Mouse (Mus musculus) heart, postnatal 0 days (tissue): ENCODE data around the gene C330007P06Rik. TPM values are rescaled to one million over a fixed set of nuclear protein-coding genes. Genes with fewer than 3 reads are reported as not detected.

ENCODE experiments used
- ATAC-seq: fragments of 200-750 bp; cut with Nextera tagmentation; 2 replicates; pipeline ENCODE4 v1.8.0; 2017; ENCODE audit warnings: low read depth, moderate number of reproducible peaks, moderate library complexity; ENCODE audit not compliant: insufficient read depth
- DNase-seq: peaks from one replicate; pipeline ENCODE4 v3.0.0-alpha.2; 2016; ENCODE audit warnings: low spot score
- H3K27ac ChIP-seq: fragments of 300-500 bp; sonication (generic); 2 replicates; pipeline ENCODE4 v1.5.1; 2014; ENCODE audit warnings: low read depth, mild to moderate bottlenecking
- H3K27me3 ChIP-seq: fragments of 300-500 bp; sonication (generic); 2 replicates; pipeline ENCODE4 v1.6.1; 2014; ENCODE audit warnings: low read length, mixed read lengths; ENCODE audit not compliant: control insufficient read depth, insufficient read depth
- H3K36me3 ChIP-seq: fragments of 300-500 bp; sonication (generic); replicated peaks from 2 replicates; pipeline ENCODE4 v1.6.1; 2014; ENCODE audit warnings: low read length, mixed read lengths; ENCODE audit not compliant: control insufficient read depth, insufficient read depth
- H3K4me1 ChIP-seq: fragments of 300-500 bp; sonication (generic); 2 replicates; pipeline ENCODE4 v1.6.1; 2014; ENCODE audit warnings: antibody characterized with exemption; ENCODE audit not compliant: control insufficient read depth, insufficient read depth
- H3K4me2 ChIP-seq: fragments of 300-500 bp; sonication (generic); 2 replicates; pipeline ENCODE4 v1.6.1; 2014; ENCODE audit warnings: low read depth, mild to moderate bottlenecking, low read length, moderate library complexity
- H3K4me3 ChIP-seq: fragments of 300-500 bp; sonication (generic); 2 replicates; pipeline ENCODE4 v1.5.1; 2014; ENCODE audit warnings: low read depth, low read length
- H3K9ac ChIP-seq: fragments of 300-500 bp; sonication (generic); replicated peaks from 2 replicates; pipeline ENCODE4 v1.6.1; 2014; ENCODE audit warnings: low read depth, low read length, mixed read lengths
- H3K9me3 ChIP-seq: fragments of 300-500 bp; sonication (generic); replicated peaks from 2 replicates; pipeline ENCODE4 v1.6.1; 2016; ENCODE audit warnings: low read length; ENCODE audit not compliant: control insufficient read depth
- CTCF ChIP-seq: IDR thresholded peaks from 2 replicates; pipeline ENCODE4 v1.5.1; 2016; ENCODE audit warnings: antibody characterized with exemption, control low read depth, low read depth
- EP300 ChIP-seq: IDR thresholded peaks from 2 replicates; pipeline ENCODE4 v1.6.1; 2016; ENCODE audit warnings: antibody characterized with exemption, low read depth
- WGBS: fragments of 180-500 bp; shearing (Covaris S2); extraction: QIAGEN DNeasy Blood & Tissue Kit; methylation state at CpG from one replicate; pipeline ENCODE4 v1.1.7; 2014; 5-methylcytosine and 5-hydroxymethylcytosine counted together
- polyA plus RNA-seq: library from polyadenylated mRNA; unstranded; fragments of >200 nt; fragmentation: Nextera tagmentation; extraction: Ambion mirVana; gene quantifications from 2 replicates; pipeline ENCODE4 v1.2.1, GENCODE M21; 2015
- total RNA-seq: library from RNA; depleted of rRNA; stranded (reverse); fragments of >200 nt; gene quantifications from 2 replicates; pipeline ENCODE4 v1.2.3, GENCODE M21; 2014; ENCODE audit warnings: low replicate concordance; rRNA removed

C330007P06Rik gene
- total and polyA plus RNA-seq, 2 experiments from 2014 or later = 10.5 to 16.6 TPM

DNA sequence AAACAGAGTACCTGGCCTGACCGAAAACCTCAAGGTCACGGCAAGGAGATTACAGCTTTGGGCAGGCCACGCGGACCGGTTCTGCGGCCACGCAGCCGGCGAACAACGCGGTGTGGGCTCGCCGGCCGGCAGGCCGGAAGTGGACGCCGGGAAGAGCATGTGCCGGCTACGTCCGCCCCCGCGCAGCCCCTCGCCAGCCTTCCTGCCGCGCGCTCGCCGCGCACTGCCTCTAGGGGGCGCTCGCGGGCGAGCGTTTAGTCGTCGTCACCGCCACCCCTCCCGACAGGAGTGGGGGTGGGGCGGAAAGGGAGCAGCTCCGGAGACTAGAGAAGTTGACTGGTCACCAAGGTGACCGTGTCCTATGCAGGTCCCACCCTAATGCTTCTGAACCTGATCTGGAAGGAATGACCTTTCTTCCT, 77.7 kb downstream of the C330007P06Rik start:
- H3K4me1 ChIP-seq = no peaks in the 10 kb centered on the region
- H3K27ac ChIP-seq = peak overlapping the region; percentile 96
- DNase-seq (peak; percentile 71), ATAC-seq (peak; percentile 85)
- WGBS = 9% methylated on average over 41 of the region's 41 CpGs
- peak overlapping the region; percentile 81 for H3K9ac ChIP-seq
- H3K9me3 ChIP-seq = no peaks in the 10 kb centered on the region
- peak overlapping the region; percentile 79 for H3K4me3 ChIP-seq
- peaks cover 10% of the 10 kb centered on the region for H3K36me3 ChIP-seq
- H3K27me3 ChIP-seq = no peaks in the 10 kb centered on the region
- peak overlapping the region; percentile 61 for H3K4me2 ChIP-seq
- TF ChIP-seq CTCF (peak; percentile 78), EP300 (peak; percentile 61)

DNA sequence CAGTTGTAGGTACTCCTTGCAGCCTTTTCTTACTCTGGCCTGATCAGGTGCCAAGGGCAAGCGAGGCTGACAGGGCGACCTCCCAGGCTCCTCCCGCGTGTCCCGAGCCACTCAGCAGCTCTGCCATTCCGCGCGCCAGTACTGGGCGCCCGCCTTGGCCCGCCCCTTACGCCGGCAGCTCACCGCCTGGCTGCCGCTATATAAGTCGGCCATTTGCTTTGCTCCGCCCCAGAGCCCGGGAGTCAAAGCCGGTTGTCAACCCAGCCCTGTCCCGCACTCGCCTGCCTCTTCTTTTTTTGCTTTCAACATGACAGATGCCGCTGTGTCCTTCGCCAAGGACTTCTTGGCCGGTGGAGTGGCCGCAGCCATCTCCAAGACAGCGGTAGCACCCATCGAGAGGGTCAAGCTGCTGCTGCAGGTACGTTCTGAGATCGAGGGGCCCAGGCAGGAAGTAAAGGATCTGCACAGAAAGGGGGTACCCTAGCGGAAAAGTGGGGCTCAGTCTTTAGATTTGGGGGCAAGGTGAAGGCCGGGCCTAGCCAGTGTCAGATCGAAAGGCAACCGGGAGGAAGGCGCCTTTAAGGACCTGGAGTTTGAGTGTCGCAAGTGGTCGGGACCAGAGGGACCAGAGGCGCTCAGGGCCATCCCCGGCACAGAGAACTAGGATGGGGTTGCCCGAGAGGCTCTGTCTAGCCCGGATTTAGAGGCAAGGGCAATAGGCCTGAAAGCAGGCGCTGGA, 78.3 kb downstream of the C330007P06Rik start, which contains the start of gene Slc25a5:
Gene Slc25a5, plus strand, starts transcription at position 228 of the 739 bp plus-strand sequence.
- ATAC-seq (peak; percentile 89), DNase-seq (peak; percentile 86)
- no peaks in the 10 kb centered on the region for H3K27me3 ChIP-seq
- peaks cover 10% of the 10 kb centered on the region for H3K36me3 ChIP-seq
- no peaks in the 10 kb centered on the region for H3K9me3 ChIP-seq
- peak within 1 kb of the TSS; percentile 81 for H3K9ac ChIP-seq
- H3K4me2 ChIP-seq = peak within 1 kb of the TSS; percentile 61
- peak within 1 kb of the TSS; percentile 96 for H3K27ac ChIP-seq
- 22% methylated on average over 41 of the region's 41 CpGs for WGBS
- peak within 1 kb of the TSS; percentile 79 for H3K4me3 ChIP-seq
- no peak for TF ChIP-seq CTCF
- 0 out of 2 replicates have a peak, but pooled peaks have one; percentile 6 for TF ChIP-seq EP300
- no peaks in the 10 kb centered on the region for H3K4me1 ChIP-seq

DNA sequence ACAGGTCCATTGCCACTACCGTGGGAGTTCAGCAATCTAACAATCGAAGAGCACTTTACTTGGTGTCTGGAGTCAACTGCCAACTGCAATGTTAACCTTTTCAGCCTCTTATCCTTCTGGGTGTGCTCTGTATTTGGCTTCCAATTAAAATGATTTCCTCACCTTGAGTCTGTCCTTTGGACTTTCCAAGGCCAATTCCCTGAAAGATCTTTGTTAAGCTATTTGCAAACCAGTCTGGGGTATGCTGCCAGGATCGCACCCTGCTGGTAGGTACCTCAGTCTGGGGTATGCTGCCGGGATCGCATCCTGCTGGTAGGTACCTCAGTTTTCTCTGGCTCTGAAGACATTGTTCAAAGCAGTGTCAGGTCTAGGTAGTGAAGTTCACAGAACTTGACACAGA, 79.3 kb downstream of the C330007P06Rik start:
- H3K4me1 ChIP-seq = no peaks in the 10 kb centered on the region
- H3K36me3 ChIP-seq = peaks cover 10% of the 10 kb centered on the region
- no peak overlapping the region for H3K4me3 ChIP-seq
- H3K9ac ChIP-seq = no peak overlapping the region
- no peak for ATAC-seq
- TF ChIP-seq EP300 = no peak
- TF ChIP-seq CTCF = no peak
- WGBS = 64% methylated on average over 5 of the region's 5 CpGs
- H3K27ac ChIP-seq = 0 out of 2 replicates have a peak overlapping the region, but pooled peaks have one; percentile 96
- H3K9me3 ChIP-seq = no peaks in the 10 kb centered on the region
- DNase-seq = no peak
- no peaks in the 10 kb centered on the region for H3K27me3 ChIP-seq
- no peak overlapping the region for H3K4me2 ChIP-seq

DNA sequence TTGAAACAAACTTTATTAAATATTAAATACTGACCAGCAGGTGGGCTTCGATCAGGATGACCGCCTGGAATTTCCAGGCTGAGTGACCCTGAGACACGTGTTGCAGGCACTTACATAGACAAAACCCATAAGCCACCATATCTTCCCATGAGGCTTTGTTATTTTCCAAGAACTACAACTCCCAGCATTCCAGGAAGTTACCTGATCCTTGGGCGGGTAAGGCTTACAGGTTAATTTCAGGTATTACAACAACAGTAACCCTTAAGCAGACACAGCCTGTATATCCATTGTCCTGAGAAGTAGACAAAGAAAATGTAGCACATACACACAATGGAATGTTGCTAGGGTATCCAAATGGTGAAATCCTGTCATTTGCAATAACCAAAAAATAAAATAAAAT, 84.6 kb downstream of the C330007P06Rik start:
- ATAC-seq = no peak
- Histone ChIP-seq H3K27me3 (no peaks in the 10 kb centered on the region), H3K27ac (no peak overlapping the region), H3K9ac (no peak overlapping the region), H3K4me1 (no peaks in the 10 kb centered on the region), H3K36me3 (no peaks in the 10 kb centered on the region), H3K4me3 (no peak overlapping the region), H3K9me3 (no peaks in the 10 kb centered on the region), H3K4me2 (no peak overlapping the region)
- no peak for DNase-seq
- 65% methylated on average over 4 of the region's 4 CpGs for WGBS
- TF ChIP-seq CTCF (no peak), EP300 (no peak)

DNA sequence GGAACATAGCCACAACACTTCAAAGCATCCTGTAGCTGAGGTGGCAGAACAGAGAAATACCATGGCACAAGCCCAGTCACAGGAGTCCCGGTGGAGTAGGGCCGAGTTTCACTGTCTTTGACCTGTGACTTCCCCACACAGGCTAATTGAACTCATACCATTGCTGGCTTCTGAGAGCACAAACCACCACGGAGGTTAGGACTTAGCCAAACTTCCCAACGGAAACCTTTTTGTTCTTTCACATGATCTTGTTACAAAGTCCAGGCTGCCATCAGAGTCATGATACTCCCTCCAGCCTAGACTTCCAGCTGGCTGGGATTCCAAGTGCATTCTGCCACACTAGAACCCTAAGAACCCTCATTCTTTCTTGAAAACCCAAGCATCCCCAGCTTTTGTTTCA, 96.2 kb downstream of the C330007P06Rik start:
- H3K9ac ChIP-seq = no peak overlapping the region
- no peak overlapping the region for H3K4me2 ChIP-seq
- no peak for DNase-seq
- TF ChIP-seq CTCF (no peak), EP300 (no peak)
- WGBS = 65% methylated on average over 4 of the region's 4 CpGs
- H3K4me3 ChIP-seq = no peak overlapping the region
- ATAC-seq = no peak
- H3K27ac ChIP-seq = no peak overlapping the region
- no peaks in the 10 kb centered on the region for H3K9me3 ChIP-seq
- no peaks in the 10 kb centered on the region for H3K4me1 ChIP-seq
- H3K27me3 ChIP-seq = no peaks in the 10 kb centered on the region
- H3K36me3 ChIP-seq = no peaks in the 10 kb centered on the region

DNA sequence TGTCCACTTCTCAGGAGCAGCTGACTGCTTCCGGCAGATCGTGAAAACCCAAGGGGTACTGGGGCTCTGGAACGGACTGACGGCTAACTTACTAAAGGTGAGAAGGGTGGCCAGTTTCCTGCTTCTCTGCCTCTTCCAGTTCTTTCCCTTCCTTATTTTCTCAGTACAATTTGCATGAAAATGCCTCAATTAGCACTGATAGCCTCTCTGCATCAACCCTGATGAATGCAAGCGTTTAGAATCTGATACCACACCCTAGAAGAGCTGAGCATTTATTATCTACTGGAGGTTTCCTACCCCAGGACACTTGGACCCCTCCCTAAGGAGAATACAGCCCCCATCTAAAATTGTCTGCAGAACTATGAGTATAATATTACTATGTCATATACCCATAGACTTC, 98.4 kb downstream of the C330007P06Rik start:
- 74% methylated on average over 5 of the region's 5 CpGs for WGBS
- H3K4me3 ChIP-seq = no peak overlapping the region
- ATAC-seq = no peak

More for the DNA sequence above, 98.4 kb downstream of the C330007P06Rik start:
- H3K9ac ChIP-seq = no peak overlapping the region
- no peak overlapping the region for H3K4me2 ChIP-seq
- no peaks in the 10 kb centered on the region for H3K27me3 ChIP-seq
- H3K36me3 ChIP-seq = no peaks in the 10 kb centered on the region
- no peaks in the 10 kb centered on the region for H3K9me3 ChIP-seq
- no peak overlapping the region for H3K27ac ChIP-seq
- no peak for DNase-seq
- no peaks in the 10 kb centered on the region for H3K4me1 ChIP-seq
- TF ChIP-seq CTCF (no peak), EP300 (no peak)

Other genes with a start within 250 kb of the C330007P06Rik start
- gene Akap17b, start 228.7 kb downstream of the C330007P06Rik start, total RNA-seq = 1.3 and 2.7 TPM in 2 replicates
- gene Akap17b, start 228.7 kb downstream of the C330007P06Rik start, polyA plus RNA-seq = 1.3 TPM in 2 replicates
- 2.7 TPM in 1 of 2 replicates, not detected in the other for gene Slc25a43, start 130.5 kb downstream of the C330007P06Rik start, total RNA-seq
- 2.0 and 2.2 TPM in 2 replicates for gene Slc25a43, start 130.5 kb downstream of the C330007P06Rik start, polyA plus RNA-seq
- 1,399 and 1,635 TPM in 2 replicates for gene Slc25a5, start 78.5 kb downstream of the C330007P06Rik start, total RNA-seq
- gene Slc25a5, start 78.5 kb downstream of the C330007P06Rik start, polyA plus RNA-seq = 1,751 and 1,760 TPM in 2 replicates
- 24.1 and 75.9 TPM in 2 replicates for gene Ube2a, start 211 bp downstream of the C330007P06Rik start, total RNA-seq
- gene Ube2a, start 211 bp downstream of the C330007P06Rik start, polyA plus RNA-seq = 210 and 213 TPM in 2 replicates
- 0.62 and 5.7 TPM in 2 replicates for gene Nkrf, start 28.8 kb upstream of the C330007P06Rik start, total RNA-seq
- gene Nkrf, start 28.8 kb upstream of the C330007P06Rik start, polyA plus RNA-seq = 0.44 and 0.51 TPM in 2 replicates
- gene Sept6, start 117.7 kb upstream of the C330007P06Rik start, total RNA-seq = 53.1 and 73.5 TPM in 2 replicates
- gene Sept6, start 117.7 kb upstream of the C330007P06Rik start, polyA plus RNA-seq = 22.1 and 22.3 TPM in 2 replicates
- not detected in 2 replicates for gene Sowahd, start 174.7 kb upstream of the C330007P06Rik start, total RNA-seq
- gene Sowahd, start 174.7 kb upstream of the C330007P06Rik start, polyA plus RNA-seq = not detected in 2 replicates
- 148 and 167 TPM in 2 replicates for gene Rpl39, start 211.3 kb upstream of the C330007P06Rik start, total RNA-seq
- gene Rpl39, start 211.3 kb upstream of the C330007P06Rik start, polyA plus RNA-seq = 403 and 426 TPM in 2 replicates
- gene Upf3b, start 236.2 kb upstream of the C330007P06Rik start, total RNA-seq = 8.1 and 10.2 TPM in 2 replicates
- gene Upf3b, start 236.2 kb upstream of the C330007P06Rik start, polyA plus RNA-seq = 9.3 and 10.6 TPM in 2 replicates